Mouse (Mus musculus): ENCODE results near the gene Prrt2. TPM values are rescaled to one million over a fixed set of nuclear protein-coding genes. Genes with fewer than 3 reads are reported as not detected.
A peak's percentile ranks its signal among the peaks of the same experiment; 100 is the strongest.

The Prrt2 gene
- polyA plus RNA-seq, 1 experiment from 2014 or later, result 5.9 TPM

GRCm38 (mm10) chr7:126984667-126985444 is 36.2 kb downstream of the Prrt2 start:
- no peak for ATAC-seq (ENCODE audit: insufficient read depth, low FRiP score, low read depth)
- H3K9ac ChIP-seq, result no peak overlapping the region

GRCm38 (mm10) chr7:126983113-126983512 is 37.9 kb downstream of the Prrt2 start:
- Histone ChIP-seq H3K4me2 (no peak overlapping the region), H3K9ac (no peak overlapping the region), H3K9me3 (no peaks in the 10 kb centered on the region), H3K27ac (no peak overlapping the region), H3K4me3 (replicated peaks) (no peak overlapping the region), H3K36me3 (peaks cover 18% of the 10 kb centered on the region), H3K27me3 (replicated peaks) (no peaks in the 10 kb centered on the region), H3K4me1 (peaks cover 4% of the 10 kb centered on the region; the same call in 1 of the 2 replicates)
- WGBS, result 67% methylated on average over 7 of the region's 7 CpGs
- no peak for ATAC-seq (ENCODE audit: insufficient read depth, low FRiP score, low read depth)

More at GRCm38 (mm10) chr7:126984667-126985444, 36.2 kb downstream of the Prrt2 start:
- no peak overlapping the region for H3K4me2 ChIP-seq
- no peaks in the 10 kb centered on the region for H3K9me3 ChIP-seq
- H3K4me3 ChIP-seq (replicated peaks), result no peak overlapping the region
- WGBS, result 44% methylated on average over 10 of the region's 10 CpGs
- no peaks in the 10 kb centered on the region for H3K27me3 ChIP-seq (replicated peaks)
- H3K4me1 ChIP-seq, result no peaks in the 10 kb centered on the region
- no peak overlapping the region for H3K27ac ChIP-seq
- H3K36me3 ChIP-seq, result peaks cover 3% of the 10 kb centered on the region; the same call in 1 of the 2 replicates

- no peak for ATAC-seq (ENCODE audit: insufficient read depth, low FRiP score, low read depth)
- WGBS, result 78% methylated on average over 4 of the region's 4 CpGs
- Histone ChIP-seq H3K9ac (no peak overlapping the region), H3K36me3 (peaks cover 22% of the 10 kb centered on the region), H3K27me3 (replicated peaks) (no peaks in the 10 kb centered on the region), H3K27ac (no peak overlapping the region), H3K4me1 (peaks cover 11% of the 10 kb centered on the region; the same call in 1 of the 2 replicates), H3K4me2 (no peak overlapping the region), H3K9me3 (no peaks in the 10 kb centered on the region), H3K4me3 (replicated peaks) (no peak overlapping the region)
Observed at GRCm38 (mm10) chr7:126982054-126982453, 39.0 kb downstream of the Prrt2 start.

- Histone ChIP-seq H3K4me2 (no peak overlapping the region), H3K9me3 (no peaks in the 10 kb centered on the region), H3K9ac (no peak overlapping the region), H3K4me1 (peaks cover 12% of the 10 kb centered on the region; the same call in 1 of the 2 replicates), H3K4me3 (replicated peaks) (no peak overlapping the region), H3K27ac (no peak overlapping the region), H3K27me3 (replicated peaks) (no peaks in the 10 kb centered on the region), H3K36me3 (peaks cover 22% of the 10 kb centered on the region)
- WGBS, result 83% methylated on average over 2 of the region's 2 CpGs
- no peak for ATAC-seq (ENCODE audit: insufficient read depth, low FRiP score, low read depth)
Observed at GRCm38 (mm10) chr7:126981601-126982000, 39.4 kb downstream of the Prrt2 start.

- Histone ChIP-seq H3K4me2 (no peak overlapping the region), H3K9ac (no peak overlapping the region), H3K4me1 (peaks cover 20% of the 10 kb centered on the region; the same call in 1 of the 2 replicates), H3K4me3 (replicated peaks) (no peak overlapping the region), H3K27me3 (replicated peaks) (no peaks in the 10 kb centered on the region), H3K27ac (no peak overlapping the region), H3K9me3 (no peaks in the 10 kb centered on the region), H3K36me3 (peaks cover 22% of the 10 kb centered on the region)
- 92% methylated on average over 6 of the region's 6 CpGs for WGBS
- ATAC-seq (ENCODE audit: insufficient read depth, low FRiP score, low read depth), result no peak
Observed at GRCm38 (mm10) chr7:126978841-126979240, 42.2 kb downstream of the Prrt2 start.

GRCm38 (mm10) chr7:126976878-126977459 is 44.0 kb downstream of the Prrt2 start:
- peak overlapping the region; percentile 98 for H3K27ac ChIP-seq
- 18% methylated on average over 14 of the region's 14 CpGs for WGBS
- H3K4me1 ChIP-seq, result peaks cover 20% of the 10 kb centered on the region; the same call in 1 of the 2 replicates
- no peaks in the 10 kb centered on the region for H3K9me3 ChIP-seq
- no peaks in the 10 kb centered on the region for H3K27me3 ChIP-seq (replicated peaks)
- H3K36me3 ChIP-seq, result peaks cover 22% of the 10 kb centered on the region
- H3K4me3 ChIP-seq (replicated peaks), result peak overlapping the region; percentile 69
- no peak for ATAC-seq (ENCODE audit: insufficient read depth, low FRiP score, low read depth)
- peak overlapping the region; percentile 93 for H3K9ac ChIP-seq
- H3K4me2 ChIP-seq, result peak overlapping the region; percentile 75

- Histone ChIP-seq H3K27ac (peak within 1 kb of the TSS; percentile 98), H3K27me3 (replicated peaks) (no peaks in the 10 kb centered on the region), H3K36me3 (peaks cover 22% of the 10 kb centered on the region), H3K4me2 (peak within 1 kb of the TSS; percentile 75), H3K4me1 (peaks cover 20% of the 10 kb centered on the region; the same call in 1 of the 2 replicates), H3K9me3 (no peaks in the 10 kb centered on the region), H3K9ac (peak within 1 kb of the TSS; percentile 93), H3K4me3 (replicated peaks) (peak within 1 kb of the TSS; percentile 69)
- peak; percentile 95 for ATAC-seq (ENCODE audit: insufficient read depth, low FRiP score, low read depth)
- WGBS, result under 1% methylated on average over 55 of the region's 55 CpGs
Observed at GRCm38 (mm10) chr7:126975950-126976866, 44.8 kb downstream of the Prrt2 start, which contains the start of gene Cdiptos. Gene Cdiptos (minus strand): TSS chr7:126976098.

GRCm38 (mm10) chr7:126975893-126975949 is 45.3 kb downstream of the Prrt2 start, which contains the start of gene Cdipt:
Gene Cdipt (plus strand): TSS chr7:126975914.
- ATAC-seq (ENCODE audit: insufficient read depth, low FRiP score, low read depth), result no peak
- H3K9ac ChIP-seq, result peak within 1 kb of the TSS; percentile 93
- H3K4me3 ChIP-seq (replicated peaks), result peak within 1 kb of the TSS; percentile 69
- no peaks in the 10 kb centered on the region for H3K27me3 ChIP-seq (replicated peaks)
- peaks cover 22% of the 10 kb centered on the region for H3K36me3 ChIP-seq
- peak within 1 kb of the TSS; percentile 98 for H3K27ac ChIP-seq
- H3K4me2 ChIP-seq, result peak within 1 kb of the TSS; percentile 75
- no peaks in the 10 kb centered on the region for H3K9me3 ChIP-seq
- H3K4me1 ChIP-seq, result peaks cover 20% of the 10 kb centered on the region; the same call in 1 of the 2 replicates
- WGBS, result 0% methylated on average over 1 of the region's 1 CpGs

GRCm38 (mm10) chr7:126975493-126975892 is 45.5 kb downstream of the Prrt2 start:
- 7% methylated on average over 8 of the region's 8 CpGs for WGBS
- Histone ChIP-seq H3K27ac (peak overlapping the region; percentile 98), H3K27me3 (replicated peaks) (no peaks in the 10 kb centered on the region), H3K4me2 (peak overlapping the region; percentile 75), H3K9ac (no peak overlapping the region), H3K4me1 (peaks cover 20% of the 10 kb centered on the region; the same call in 1 of the 2 replicates), H3K36me3 (peaks cover 22% of the 10 kb centered on the region), H3K4me3 (replicated peaks) (peak overlapping the region; percentile 69), H3K9me3 (no peaks in the 10 kb centered on the region)
- ATAC-seq (ENCODE audit: insufficient read depth, low FRiP score, low read depth), result no peak

Data from stomach, embryonic 15.5 days (tissue).